Mouse (Mus musculus): ENCODE measurements around the gene Msmb.
A peak's percentile ranks its signal among the peaks of the same experiment; 100 is the strongest.

Gene Msmb

DNA sequence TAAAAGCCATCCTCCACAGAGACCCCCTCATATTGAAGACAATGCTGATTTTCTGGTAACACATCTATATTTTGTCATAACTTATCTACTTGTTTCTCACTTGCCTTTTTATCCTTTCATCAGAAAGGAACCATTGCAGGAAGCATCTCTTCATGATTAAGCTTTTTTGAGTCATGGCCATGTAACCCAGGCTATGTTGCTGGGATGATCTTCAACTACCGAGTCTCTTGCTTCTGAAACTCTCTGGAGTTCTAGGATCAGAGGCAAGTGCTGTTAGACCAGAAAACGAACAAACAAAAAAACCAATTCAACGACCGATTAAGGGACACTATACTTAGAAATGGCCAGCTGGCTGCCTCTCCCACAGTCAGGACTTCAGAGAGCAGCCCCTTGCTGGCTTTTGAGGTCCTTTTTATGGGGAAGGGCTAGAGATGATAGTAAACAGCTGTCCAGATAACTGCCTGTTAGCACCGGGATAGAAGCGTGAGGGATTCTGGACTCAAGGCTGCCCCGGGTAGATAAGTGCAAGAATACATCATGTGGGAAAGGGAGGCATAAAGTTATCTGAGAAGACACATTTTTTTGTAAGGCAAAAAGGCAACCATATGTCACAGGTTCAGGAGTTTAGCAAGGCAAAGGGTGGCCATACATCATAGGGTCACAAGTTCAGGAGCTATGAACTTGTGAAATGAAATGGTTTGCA, 4.1 kb downstream of the Msmb start:
- DNase-seq (ENCODE audit: low spot score in 2 of 2), result peak; percentile 71 to 72

- no peak for DNase-seq (ENCODE audit: low spot score in 2 of 2)
Observed at GRCm38 (mm10) chr14:32146578-32146977, 4.8 kb downstream of the Msmb start.

GRCm38 (mm10) chr14:32150872-32151271, 9.0 kb downstream of the Msmb start:
- DNase-seq (ENCODE audit: low spot score in 2 of 2), result no peak

DNA sequence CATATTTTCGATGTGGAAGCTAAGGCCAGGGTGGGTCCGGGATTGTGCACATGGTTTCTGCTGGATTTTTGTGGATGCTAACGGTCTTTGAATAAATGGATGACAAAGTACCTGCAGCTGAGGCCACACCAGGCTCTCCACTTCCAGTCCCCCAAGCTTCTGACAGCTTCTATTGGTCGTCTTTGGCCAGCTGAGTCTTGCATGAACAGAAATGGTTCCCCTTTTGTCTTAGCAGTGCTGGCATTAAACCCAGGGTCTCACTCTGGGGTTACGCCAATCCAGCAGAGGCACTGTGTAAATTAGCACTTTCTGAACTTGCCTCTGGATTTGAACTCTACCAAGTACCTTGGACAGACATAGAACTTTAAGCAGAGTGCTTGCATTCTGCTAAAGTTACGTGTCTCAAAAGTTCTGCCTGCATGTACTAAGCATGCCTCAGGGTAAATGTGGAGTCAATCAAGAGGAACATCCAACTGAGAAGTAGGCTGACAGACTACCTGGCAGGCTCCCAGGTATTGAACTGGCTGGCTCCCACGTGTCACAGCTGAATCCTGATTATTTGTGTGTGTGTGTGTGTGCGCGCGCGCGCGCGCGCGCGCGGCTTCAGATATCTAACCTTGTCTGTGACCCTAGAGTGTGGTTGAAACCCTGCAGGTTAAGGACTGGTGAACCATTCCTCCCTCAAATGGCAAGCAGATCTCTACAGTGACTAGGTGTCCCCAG, 10.6 kb downstream of the Msmb start:
- DNase-seq (ENCODE audit: low spot score in 2 of 2), result no peak

DNA sequence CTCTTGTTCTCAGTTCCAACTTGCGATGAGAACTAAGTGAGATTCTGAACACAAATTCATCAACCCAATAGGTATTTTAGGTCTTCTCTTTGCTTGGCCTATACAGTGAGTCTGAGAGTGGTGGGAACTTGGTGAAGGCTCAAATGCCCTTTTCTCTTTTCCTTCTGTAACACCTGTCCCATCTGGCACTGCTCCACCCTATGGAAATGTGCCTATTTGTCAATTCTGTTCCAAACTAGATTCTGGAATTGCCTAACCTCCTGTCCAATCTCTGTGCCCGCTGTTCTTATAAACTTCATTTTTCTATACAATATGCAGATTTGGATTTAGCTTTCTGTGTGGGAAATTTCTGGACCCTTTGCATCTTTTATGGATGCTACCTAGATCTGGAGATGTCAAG, 11.3 kb downstream of the Msmb start:
- DNase-seq (ENCODE audit: low spot score in 2 of 2), result no peak

GRCm38 (mm10) chr14:32154758-32155157, 12.9 kb downstream of the Msmb start:
- no peak for DNase-seq (ENCODE audit: low spot score in 2 of 2)

- no peak for DNase-seq (ENCODE audit: low spot score in 2 of 2)
Observed at GRCm38 (mm10) chr14:32159150-32159670, 17.4 kb downstream of the Msmb start.

GRCm38 (mm10) chr14:32159690-32160246, 17.9 kb downstream of the Msmb start, which contains the start of gene Ncoa4:
TSS of gene Ncoa4 (plus strand) at chr14:32159865.
- DNase-seq (ENCODE audit: low spot score in 2 of 2), result peak; percentile 98 to 99

DNA sequence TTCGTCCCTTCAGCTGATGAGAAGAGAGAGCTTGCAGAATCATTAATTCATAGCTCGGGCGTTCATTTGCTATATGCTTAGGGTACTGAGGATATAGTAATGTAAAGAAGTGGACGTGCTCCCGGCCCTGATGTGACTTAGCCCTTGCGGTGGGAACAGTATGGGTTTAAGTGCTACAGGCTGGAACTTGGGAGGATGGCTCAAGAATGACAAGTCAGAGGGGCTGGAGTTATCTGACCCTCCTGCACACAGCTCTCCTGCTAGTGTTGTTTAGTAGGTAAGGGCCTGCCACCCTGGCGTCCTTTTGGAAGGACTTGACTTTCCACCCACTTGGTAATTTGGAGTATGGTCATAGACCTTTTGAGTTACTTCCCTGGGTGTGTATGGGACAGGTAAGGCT, 18.7 kb downstream of the Msmb start:
- no peak for DNase-seq (ENCODE audit: low spot score in 2 of 2)

- peak in 1 of 2 experiments; percentile 33 for DNase-seq (ENCODE audit: low spot score in 2 of 2)
Observed at GRCm38 (mm10) chr14:32161090-32161885, 19.5 kb downstream of the Msmb start.

- DNase-seq (ENCODE audit: low spot score in 2 of 2), result no peak
Observed at GRCm38 (mm10) chr14:32162231-32162630, 20.4 kb downstream of the Msmb start.

GRCm38 (mm10) chr14:32163203-32163888, 21.5 kb downstream of the Msmb start:
- DNase-seq (ENCODE audit: low spot score in 2 of 2), result no peak

GRCm38 (mm10) chr14:32164173-32165051, 22.6 kb downstream of the Msmb start:
- no peak for DNase-seq (ENCODE audit: low spot score in 2 of 2)

DNA sequence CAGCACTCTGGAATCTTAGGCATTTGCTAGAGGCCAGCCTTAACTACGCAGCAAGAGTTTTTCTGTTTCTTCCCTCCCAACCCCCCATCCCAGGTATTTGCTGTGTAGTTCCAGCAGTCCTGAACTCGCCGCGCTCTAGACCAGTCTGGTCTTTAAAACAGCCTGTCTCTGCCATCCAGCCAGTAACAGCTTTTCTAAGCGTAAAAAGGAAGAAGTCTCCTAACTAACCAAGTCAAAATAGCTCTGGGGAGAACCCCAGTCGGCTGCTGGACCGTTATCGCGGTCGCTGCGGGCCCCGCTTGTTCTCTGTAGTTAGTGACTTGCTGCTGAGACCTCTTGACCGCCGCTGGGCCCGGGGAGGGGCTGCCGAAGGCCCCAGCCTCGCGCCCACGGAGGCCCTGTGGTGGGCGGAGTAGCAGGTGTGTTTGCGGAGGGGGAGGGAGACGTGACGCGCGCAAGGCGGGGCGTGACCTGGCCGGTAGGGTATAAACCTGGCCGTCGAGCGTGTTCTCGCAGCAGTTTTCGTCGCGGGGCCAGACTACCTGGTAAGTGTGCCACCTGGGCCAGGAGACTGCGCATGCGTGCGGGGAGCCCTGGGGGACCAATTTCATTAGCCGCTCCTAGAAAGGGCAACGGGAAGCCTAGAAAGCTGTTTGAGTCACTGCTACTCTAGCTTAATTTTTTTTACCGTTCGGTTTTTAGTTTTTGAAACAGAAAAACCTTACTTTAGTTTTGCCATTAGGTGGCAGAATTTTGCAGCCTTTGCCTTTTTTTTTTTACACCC, 23.6 kb downstream of the Msmb start:
- peak; percentile 88 to 95 for DNase-seq (ENCODE audit: low spot score in 2 of 2)

GRCm38 (mm10) chr14:32166062-32166441, 24.2 kb downstream of the Msmb start:
- DNase-seq (ENCODE audit: low spot score in 2 of 2), result no peak

DNA sequence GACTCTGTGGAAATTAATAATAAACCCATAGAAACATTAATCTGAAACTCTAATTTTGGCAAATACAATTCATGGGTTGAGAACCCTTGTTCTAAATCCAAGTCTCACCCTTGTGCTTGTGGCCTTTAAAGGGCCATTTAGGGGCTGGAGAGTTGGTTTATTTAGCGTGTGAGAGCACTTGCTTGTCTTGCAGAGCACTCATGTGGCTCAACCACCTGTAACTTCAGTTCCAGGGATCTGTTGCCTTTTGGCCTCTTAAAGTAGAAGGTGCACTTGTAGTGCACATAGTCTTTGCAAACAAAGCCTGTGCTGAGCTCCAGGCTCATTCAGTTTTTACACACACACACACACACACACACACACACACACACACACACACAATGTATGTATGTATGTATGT, 25.0 kb downstream of the Msmb start:
- DNase-seq (ENCODE audit: low spot score in 2 of 2), result no peak

- DNase-seq (ENCODE audit: low spot score in 2 of 2), result no peak
Observed at GRCm38 (mm10) chr14:32167326-32167725, 25.5 kb downstream of the Msmb start.

GRCm38 (mm10) chr14:32168653-32169231, 26.9 kb downstream of the Msmb start:
- peak; percentile 73 to 77 for DNase-seq (ENCODE audit: low spot score in 2 of 2)

GRCm38 (mm10) chr14:32170137-32170536, 28.3 kb downstream of the Msmb start:
- DNase-seq (ENCODE audit: low spot score in 2 of 2), result peak in 1 of 2 experiments; percentile 50
